Mouse (Mus musculus) midbrain, postnatal 0 days (tissue): ENCODE data around the gene Rbbp8nl. TPM values are rescaled to one million over a fixed set of nuclear protein-coding genes. Genes with fewer than 3 reads are reported as not detected.

Experiments
- ATAC-seq: fragments of 200-750 bp; cut with Nextera tagmentation; 2 replicates; pipeline ENCODE4 v1.8.0; 2017; ENCODE audit warnings: moderate number of reproducible peaks, mild to moderate bottlenecking, moderate TSS enrichment, moderate library complexity; ENCODE audit not compliant: low FRiP score
- DNase-seq: peaks from one replicate; pipeline ENCODE4 v3.0.0-alpha.2; 2015; ENCODE audit warnings: low spot score
- H3K27ac ChIP-seq: fragments of 300-500 bp; sonication (generic); 2 replicates; pipeline ENCODE4 v1.5.1; 2014; ENCODE audit warnings: low read depth, mild to moderate bottlenecking, low read length, mixed read lengths
- H3K27me3 ChIP-seq: fragments of 300-500 bp; sonication (generic); 2 replicates; pipeline ENCODE4 v1.6.1; 2014; ENCODE audit warnings: low read length, control low read depth, mixed read lengths; ENCODE audit not compliant: insufficient read depth
- H3K36me3 ChIP-seq: fragments of 300-500 bp; sonication (generic); 2 replicates; pipeline ENCODE4 v1.6.1; 2014; ENCODE audit warnings: low read length, control low read depth, mixed read lengths; ENCODE audit not compliant: insufficient read depth
- H3K4me1 ChIP-seq: fragments of 300-500 bp; sonication (generic); 2 replicates; pipeline ENCODE4 v1.6.1; 2014; ENCODE audit warnings: mild to moderate bottlenecking, control low read depth, antibody characterized with exemption, low read length, mixed read lengths; ENCODE audit not compliant: insufficient read depth
- H3K4me2 ChIP-seq: fragments of 300-500 bp; sonication (generic); 2 replicates; pipeline ENCODE4 v1.6.1; 2014; ENCODE audit warnings: low read depth, mild to moderate bottlenecking, low read length, mixed read lengths; ENCODE audit not compliant: poor library complexity, severe bottlenecking
- H3K4me3 ChIP-seq: fragments of 300-500 bp; sonication (generic); 2 replicates; pipeline ENCODE4 v1.5.1; 2014; ENCODE audit warnings: low read depth, mild to moderate bottlenecking, low read length, moderate library complexity
- H3K9ac ChIP-seq: fragments of 300-500 bp; sonication (generic); replicated peaks from 2 replicates; pipeline ENCODE4 v1.6.1; 2014; ENCODE audit warnings: mild to moderate bottlenecking, low read length, moderate library complexity, mixed read lengths; ENCODE audit not compliant: poor library complexity, severe bottlenecking
- H3K9me3 ChIP-seq: fragments of 300-500 bp; sonication (generic); 2 replicates; pipeline ENCODE4 v1.6.1; 2016; ENCODE audit warnings: low read length, control low read depth
- CTCF ChIP-seq: IDR thresholded peaks from 2 replicates; pipeline ENCODE4 v1.5.1; 2016; ENCODE audit warnings: antibody characterized with exemption, mild to moderate bottlenecking
- WGBS: fragments of 180-500 bp; shearing (Covaris S2); extraction: QIAGEN DNeasy Blood & Tissue Kit; methylation state at CpG from one replicate; pipeline ENCODE4 v1.1.7; 2014; 5-methylcytosine and 5-hydroxymethylcytosine counted together
- polyA plus RNA-seq: library from polyadenylated mRNA; unstranded; fragments of >200 nt; fragmentation: Nextera tagmentation; extraction: Ambion mirVana; gene quantifications from 2 replicates; pipeline ENCODE4 v1.2.1, GENCODE M21; 2015
- total RNA-seq: library from RNA; depleted of rRNA; stranded (reverse); fragments of >200 nt; gene quantifications from 2 replicates; pipeline ENCODE4 v1.2.3, GENCODE M21; 2014

Gene Rbbp8nl
- total and polyA plus RNA-seq, 2 experiments from 2014 or later, result not detected

GRCm38 (mm10) chr2:180320216-180320615 lies 30.5 kb upstream of the Rbbp8nl start:
- Histone ChIP-seq H3K9me3 (no peaks in the 10 kb centered on the region), H3K27ac (no peak overlapping the region), H3K36me3 (no peaks in the 10 kb centered on the region), H3K4me3 (no peak overlapping the region), H3K27me3 (no peaks in the 10 kb centered on the region), H3K4me2 (no peak overlapping the region), H3K4me1 (no peaks in the 10 kb centered on the region), H3K9ac (no peak overlapping the region)
- no peak for TF ChIP-seq CTCF
- DNase-seq (no peak), ATAC-seq (no peak)
- WGBS, result 77% methylated on average over 4 of the region's 4 CpGs

GRCm38 (mm10) chr2:180317591-180317990 lies 27.9 kb upstream of the Rbbp8nl start:
- no peak for TF ChIP-seq CTCF
- H3K27ac ChIP-seq, result no peak overlapping the region
- H3K9ac ChIP-seq, result no peak overlapping the region
- DNase-seq (no peak), ATAC-seq (no peak)
- no peaks in the 10 kb centered on the region for H3K36me3 ChIP-seq
- no peak overlapping the region for H3K4me2 ChIP-seq
- no peak overlapping the region for H3K4me3 ChIP-seq
- no peaks in the 10 kb centered on the region for H3K27me3 ChIP-seq
- H3K9me3 ChIP-seq, result no peaks in the 10 kb centered on the region
- 85% methylated on average over 7 of the region's 7 CpGs for WGBS
- no peaks in the 10 kb centered on the region for H3K4me1 ChIP-seq

- no peaks in the 10 kb centered on the region for H3K9me3 ChIP-seq
- H3K4me2 ChIP-seq, result no peak overlapping the region
- TF ChIP-seq CTCF, result no peak
- no peak for DNase-seq
- H3K4me1 ChIP-seq, result no peaks in the 10 kb centered on the region
- ATAC-seq, result no peak
- WGBS, result 72% methylated on average over 2 of the region's 2 CpGs
- H3K27ac ChIP-seq, result no peak overlapping the region
- H3K9ac ChIP-seq, result no peak overlapping the region
- H3K4me3 ChIP-seq, result no peak overlapping the region
- H3K36me3 ChIP-seq, result no peaks in the 10 kb centered on the region
- H3K27me3 ChIP-seq, result no peaks in the 10 kb centered on the region
These were observed 24.6 kb upstream of the Rbbp8nl start for GRCm38 (mm10) chr2:180314292-180314691.

GRCm38 (mm10) chr2:180311147-180311546 lies 21.5 kb upstream of the Rbbp8nl start:
- Histone ChIP-seq H3K27ac (no peak overlapping the region), H3K9ac (no peak overlapping the region), H3K4me3 (no peak overlapping the region), H3K4me2 (no peak overlapping the region), H3K4me1 (no peaks in the 10 kb centered on the region), H3K9me3 (no peaks in the 10 kb centered on the region), H3K36me3 (no peaks in the 10 kb centered on the region), H3K27me3 (no peaks in the 10 kb centered on the region)
- TF ChIP-seq CTCF, result no peak
- DNase-seq (no peak), ATAC-seq (no peak)
- WGBS, result 83% methylated on average over 4 of the region's 4 CpGs

GRCm38 (mm10) chr2:180307680-180308079 lies 18.0 kb upstream of the Rbbp8nl start:
- no peak for ATAC-seq

GRCm38 (mm10) chr2:180306423-180307168 lies 16.9 kb upstream of the Rbbp8nl start:
- Histone ChIP-seq H3K9me3 (0 out of 2 replicates have a peak, but pooled peaks cover 2% of the 10 kb centered on the region), H3K4me3 (no peak overlapping the region), H3K27ac (no peak overlapping the region), H3K4me2 (no peak overlapping the region), H3K36me3 (no peaks in the 10 kb centered on the region), H3K4me1 (no peaks in the 10 kb centered on the region), H3K27me3 (no peaks in the 10 kb centered on the region), H3K9ac (no peak overlapping the region)
- TF ChIP-seq CTCF, result no peak
- 80% methylated on average over 8 of the region's 8 CpGs for WGBS
- peak; percentile 61 for DNase-seq
- ATAC-seq, result no peak

More at GRCm38 (mm10) chr2:180307680-180308079, 18.0 kb upstream of the Rbbp8nl start:
- Histone ChIP-seq H3K9ac (no peak overlapping the region), H3K27ac (no peak overlapping the region), H3K27me3 (no peaks in the 10 kb centered on the region), H3K4me2 (no peak overlapping the region), H3K4me3 (no peak overlapping the region), H3K36me3 (no peaks in the 10 kb centered on the region), H3K4me1 (no peaks in the 10 kb centered on the region), H3K9me3 (no peaks in the 10 kb centered on the region)
- 55% methylated on average over 2 of the region's 2 CpGs for WGBS
- DNase-seq, result no peak
- TF ChIP-seq CTCF, result no peak
